Mouse (Mus musculus): ENCODE measurements around the gene Evl. TPM values are rescaled to one million over a fixed set of nuclear protein-coding genes. Genes with fewer than 3 reads are reported as not detected.
"Not testable (repeated sequence)": the region's sequence is repeated elsewhere in the genome, so short reads cannot be mapped to it uniquely, and the experiment has no call there.

Gene Evl
- polyA plus RNA-seq, 1 experiment from 2014 or later: 88.1 TPM

GRCm38 (mm10) chr12:108706129-108706528, 151.6 kb downstream of the Evl start:
- DNase-seq (ENCODE audit: low spot score) (peak; percentile 33), ATAC-seq (replicated peaks; ENCODE audit: insufficient number of reproducible peaks, low FRiP score, low TSS enrichment, low read depth) (no peak)
- H3K27me3 ChIP-seq (ENCODE audit: control insufficient read depth, insufficient read depth, low read length): peaks cover 18% of the 10 kb centered on the region
- H3K9me3 ChIP-seq (replicated peaks; ENCODE audit: control insufficient read depth, low read length): no peaks in the 10 kb centered on the region
- no peak overlapping the region for H3K4me3 ChIP-seq (ENCODE audit: low read depth, low read length)
- H3K9ac ChIP-seq (replicated peaks; ENCODE audit: low read length): no peak overlapping the region
- H3K36me3 ChIP-seq (replicated peaks; ENCODE audit: control insufficient read depth, insufficient read depth, low read depth, low read length): no peaks in the 10 kb centered on the region
- H3K4me2 ChIP-seq (ENCODE audit: low read depth, low read length): no peak overlapping the region
- H3K27ac ChIP-seq (replicated peaks; ENCODE audit: low read depth, low read length): no peak overlapping the region
- 43% methylated on average over 7 of the region's 7 CpGs for WGBS
- peaks cover 2% of the 10 kb centered on the region for H3K4me1 ChIP-seq (ENCODE audit: control insufficient read depth, insufficient read depth, low read length)

- no peaks in the 10 kb centered on the region for H3K4me1 ChIP-seq (ENCODE audit: control insufficient read depth, insufficient read depth, low read length)
- no peaks in the 10 kb centered on the region for H3K36me3 ChIP-seq (replicated peaks; ENCODE audit: control insufficient read depth, insufficient read depth, low read depth, low read length)
- H3K9ac ChIP-seq (replicated peaks; ENCODE audit: low read length): no peak overlapping the region
- no peak for DNase-seq (ENCODE audit: low spot score)
- no peaks in the 10 kb centered on the region for H3K27me3 ChIP-seq (ENCODE audit: control insufficient read depth, insufficient read depth, low read length)
- 86% methylated on average over 6 of the region's 6 CpGs for WGBS
- H3K4me3 ChIP-seq (ENCODE audit: low read depth, low read length): no peak overlapping the region
- no peaks in the 10 kb centered on the region for H3K9me3 ChIP-seq (replicated peaks; ENCODE audit: control insufficient read depth, low read length)
- ATAC-seq (replicated peaks; ENCODE audit: insufficient number of reproducible peaks, low FRiP score, low TSS enrichment, low read depth): no peak
- no peak overlapping the region for H3K4me2 ChIP-seq (ENCODE audit: low read depth, low read length)
- no peak overlapping the region for H3K27ac ChIP-seq (replicated peaks; ENCODE audit: low read depth, low read length)
Observed at GRCm38 (mm10) chr12:108709386-108709785, 154.9 kb downstream of the Evl start.

GRCm38 (mm10) chr12:108709964-108710765, 155.6 kb downstream of the Evl start:
- Histone ChIP-seq H3K4me3 (ENCODE audit: low read depth, low read length) (no peak overlapping the region), H3K9me3 (replicated peaks; ENCODE audit: control insufficient read depth, low read length) (no peaks in the 10 kb centered on the region), H3K36me3 (replicated peaks; ENCODE audit: control insufficient read depth, insufficient read depth, low read depth, low read length) (no peaks in the 10 kb centered on the region), H3K4me2 (ENCODE audit: low read depth, low read length) (no peak overlapping the region), H3K27me3 (ENCODE audit: control insufficient read depth, insufficient read depth, low read length) (no peaks in the 10 kb centered on the region), H3K27ac (replicated peaks; ENCODE audit: low read depth, low read length) (no peak overlapping the region), H3K9ac (replicated peaks; ENCODE audit: low read length) (no peak overlapping the region), H3K4me1 (ENCODE audit: control insufficient read depth, insufficient read depth, low read length) (no peaks in the 10 kb centered on the region)
- no peak for DNase-seq (ENCODE audit: low spot score)
- no peak for ATAC-seq (replicated peaks; ENCODE audit: insufficient number of reproducible peaks, low FRiP score, low TSS enrichment, low read depth)
- 81% methylated on average over 6 of the region's 6 CpGs for WGBS

- DNase-seq (ENCODE audit: low spot score): no peak
- WGBS: 86% methylated on average over 9 of the region's 9 CpGs
- no peak for ATAC-seq (replicated peaks; ENCODE audit: insufficient number of reproducible peaks, low FRiP score, low TSS enrichment, low read depth)
Observed at GRCm38 (mm10) chr12:108710861-108711615, 156.5 kb downstream of the Evl start.

GRCm38 (mm10) chr12:108712481-108712880, 158.0 kb downstream of the Evl start:
- Histone ChIP-seq H3K4me1 (ENCODE audit: control insufficient read depth, insufficient read depth, low read length) (no peaks in the 10 kb centered on the region), H3K9ac (replicated peaks; ENCODE audit: low read length) (no peak overlapping the region), H3K36me3 (replicated peaks; ENCODE audit: control insufficient read depth, insufficient read depth, low read depth, low read length) (no peaks in the 10 kb centered on the region), H3K27me3 (ENCODE audit: control insufficient read depth, insufficient read depth, low read length) (no peaks in the 10 kb centered on the region), H3K27ac (replicated peaks; ENCODE audit: low read depth, low read length) (no peak overlapping the region), H3K9me3 (replicated peaks; ENCODE audit: control insufficient read depth, low read length) (no peaks in the 10 kb centered on the region), H3K4me2 (ENCODE audit: low read depth, low read length) (no peak overlapping the region), H3K4me3 (ENCODE audit: low read depth, low read length) (no peak overlapping the region)
- no peak for DNase-seq (ENCODE audit: low spot score)
- no peak for ATAC-seq (replicated peaks; ENCODE audit: insufficient number of reproducible peaks, low FRiP score, low TSS enrichment, low read depth)
- WGBS: 75% methylated on average over 4 of the region's 4 CpGs

More at GRCm38 (mm10) chr12:108710861-108711615, 156.5 kb downstream of the Evl start:
- Histone ChIP-seq H3K36me3 (replicated peaks; ENCODE audit: control insufficient read depth, insufficient read depth, low read depth, low read length) (no peaks in the 10 kb centered on the region), H3K4me3 (ENCODE audit: low read depth, low read length) (no peak overlapping the region), H3K4me1 (ENCODE audit: control insufficient read depth, insufficient read depth, low read length) (no peaks in the 10 kb centered on the region), H3K9ac (replicated peaks; ENCODE audit: low read length) (no peak overlapping the region), H3K27ac (replicated peaks; ENCODE audit: low read depth, low read length) (no peak overlapping the region), H3K9me3 (replicated peaks; ENCODE audit: control insufficient read depth, low read length) (no peaks in the 10 kb centered on the region), H3K4me2 (ENCODE audit: low read depth, low read length) (no peak overlapping the region), H3K27me3 (ENCODE audit: control insufficient read depth, insufficient read depth, low read length) (no peaks in the 10 kb centered on the region)

GRCm38 (mm10) chr12:108713972-108714371, 159.5 kb downstream of the Evl start:
- not testable (repeated sequence) for H3K36me3 ChIP-seq (replicated peaks; ENCODE audit: control insufficient read depth, insufficient read depth, low read depth, low read length); H3K4me3 ChIP-seq (ENCODE audit: low read depth, low read length); DNase-seq (ENCODE audit: low spot score); H3K9ac ChIP-seq (replicated peaks; ENCODE audit: low read length); H3K9me3 ChIP-seq (replicated peaks; ENCODE audit: control insufficient read depth, low read length); ATAC-seq (replicated peaks; ENCODE audit: insufficient number of reproducible peaks, low FRiP score, low TSS enrichment, low read depth); H3K27ac ChIP-seq (replicated peaks; ENCODE audit: low read depth, low read length); H3K4me1 ChIP-seq (ENCODE audit: control insufficient read depth, insufficient read depth, low read length); H3K27me3 ChIP-seq (ENCODE audit: control insufficient read depth, insufficient read depth, low read length); H3K4me2 ChIP-seq (ENCODE audit: low read depth, low read length)
- 91% methylated on average over 14 of the region's 14 CpGs for WGBS

- Histone ChIP-seq H3K4me1 (ENCODE audit: control insufficient read depth, insufficient read depth, low read length) (no peaks in the 10 kb centered on the region), H3K27me3 (ENCODE audit: control insufficient read depth, insufficient read depth, low read length) (no peaks in the 10 kb centered on the region), H3K4me3 (ENCODE audit: low read depth, low read length) (no peak overlapping the region), H3K27ac (replicated peaks; ENCODE audit: low read depth, low read length) (no peak overlapping the region), H3K4me2 (ENCODE audit: low read depth, low read length) (no peak overlapping the region), H3K9me3 (replicated peaks; ENCODE audit: control insufficient read depth, low read length) (no peaks in the 10 kb centered on the region), H3K9ac (replicated peaks; ENCODE audit: low read length) (no peak overlapping the region), H3K36me3 (replicated peaks; ENCODE audit: control insufficient read depth, insufficient read depth, low read depth, low read length) (no peaks in the 10 kb centered on the region)
- DNase-seq (ENCODE audit: low spot score) (no peak), ATAC-seq (replicated peaks; ENCODE audit: insufficient number of reproducible peaks, low FRiP score, low TSS enrichment, low read depth) (no peak)
- 80% methylated on average over 5 of the region's 5 CpGs for WGBS
Observed at GRCm38 (mm10) chr12:108715854-108716253, 161.3 kb downstream of the Evl start.

GRCm38 (mm10) chr12:108718485-108718884, 164.0 kb downstream of the Evl start:
- Histone ChIP-seq H3K4me1 (ENCODE audit: control insufficient read depth, insufficient read depth, low read length) (no peaks in the 10 kb centered on the region), H3K27me3 (ENCODE audit: control insufficient read depth, insufficient read depth, low read length) (no peaks in the 10 kb centered on the region), H3K4me2 (ENCODE audit: low read depth, low read length) (no peak overlapping the region), H3K36me3 (replicated peaks; ENCODE audit: control insufficient read depth, insufficient read depth, low read depth, low read length) (no peaks in the 10 kb centered on the region), H3K9ac (replicated peaks; ENCODE audit: low read length) (no peak overlapping the region), H3K4me3 (ENCODE audit: low read depth, low read length) (no peak overlapping the region), H3K9me3 (replicated peaks; ENCODE audit: control insufficient read depth, low read length) (no peaks in the 10 kb centered on the region), H3K27ac (replicated peaks; ENCODE audit: low read depth, low read length) (no peak overlapping the region)
- DNase-seq (ENCODE audit: low spot score) (no peak), ATAC-seq (replicated peaks; ENCODE audit: insufficient number of reproducible peaks, low FRiP score, low TSS enrichment, low read depth) (no peak)
- 85% methylated on average over 3 of the region's 3 CpGs for WGBS

All from embryonic facial prominence, embryonic 11.5 days (tissue).